Mouse (Mus musculus): ENCODE measurements around the gene Hddc3. TPM values are rescaled to one million over a fixed set of nuclear protein-coding genes. Genes with fewer than 3 reads are reported as not detected.

The Hddc3 gene
- polyA plus RNA-seq (2012; ENCODE audit: low replicate concordance), result 2.0 and 13.3 TPM in 2 replicates

GRCm38 (mm10) chr7:80342858-80343257, at the start of gene Hddc3:
TSS of gene Hddc3 (plus strand) at chr7:80343104.

DNA sequence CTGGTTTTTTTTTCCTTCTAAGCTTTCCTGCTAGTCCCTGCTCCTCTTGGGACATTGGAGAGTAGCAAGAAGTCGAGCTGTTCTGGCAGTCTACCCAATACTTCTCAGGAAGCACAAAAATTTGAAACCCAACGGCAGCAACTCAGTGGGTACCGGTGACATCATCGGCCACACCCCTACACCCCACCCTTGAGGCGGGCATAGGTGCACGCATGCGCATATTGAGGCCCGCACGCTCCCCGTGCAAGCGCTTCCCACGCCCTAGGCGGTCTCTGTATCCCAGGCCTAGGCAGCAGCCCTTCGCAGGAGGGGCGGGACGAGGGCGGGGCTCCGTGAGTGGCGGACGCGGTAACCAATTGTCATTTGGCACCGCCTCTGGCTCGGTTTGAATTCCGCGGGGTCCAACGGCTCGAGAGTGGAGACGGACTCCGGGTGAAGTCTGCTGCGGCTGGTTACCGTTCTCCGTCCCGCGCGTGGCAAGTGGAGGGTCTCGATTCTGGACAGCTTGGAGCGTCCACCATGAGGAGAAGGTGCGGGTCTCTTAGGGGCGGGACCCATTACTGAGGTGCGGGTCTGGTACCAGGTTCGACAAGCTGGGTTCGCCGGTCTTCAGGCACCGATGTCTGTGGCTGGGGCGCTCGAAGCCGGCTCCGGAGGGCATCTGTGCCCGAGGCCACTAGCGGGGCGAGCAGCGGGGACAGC, 48.7 kb upstream of the Hddc3 start, which contains the start of gene Prc1:
Gene Prc1 (plus strand): TSS at position 389 of the 702 bp plus-strand sequence.

GRCm38 (mm10) chr7:80324043-80324815, 18.7 kb upstream of the Hddc3 start, which contains the start of gene Rccd1:
TSS of gene Rccd1 (minus strand) at chr7:80324454.

GRCm38 (mm10) chr7:80340793-80341192, 2.1 kb upstream of the Hddc3 start, which contains the start of gene Unc45a:
TSS of gene Unc45a (minus strand) at chr7:80341005.

DNA sequence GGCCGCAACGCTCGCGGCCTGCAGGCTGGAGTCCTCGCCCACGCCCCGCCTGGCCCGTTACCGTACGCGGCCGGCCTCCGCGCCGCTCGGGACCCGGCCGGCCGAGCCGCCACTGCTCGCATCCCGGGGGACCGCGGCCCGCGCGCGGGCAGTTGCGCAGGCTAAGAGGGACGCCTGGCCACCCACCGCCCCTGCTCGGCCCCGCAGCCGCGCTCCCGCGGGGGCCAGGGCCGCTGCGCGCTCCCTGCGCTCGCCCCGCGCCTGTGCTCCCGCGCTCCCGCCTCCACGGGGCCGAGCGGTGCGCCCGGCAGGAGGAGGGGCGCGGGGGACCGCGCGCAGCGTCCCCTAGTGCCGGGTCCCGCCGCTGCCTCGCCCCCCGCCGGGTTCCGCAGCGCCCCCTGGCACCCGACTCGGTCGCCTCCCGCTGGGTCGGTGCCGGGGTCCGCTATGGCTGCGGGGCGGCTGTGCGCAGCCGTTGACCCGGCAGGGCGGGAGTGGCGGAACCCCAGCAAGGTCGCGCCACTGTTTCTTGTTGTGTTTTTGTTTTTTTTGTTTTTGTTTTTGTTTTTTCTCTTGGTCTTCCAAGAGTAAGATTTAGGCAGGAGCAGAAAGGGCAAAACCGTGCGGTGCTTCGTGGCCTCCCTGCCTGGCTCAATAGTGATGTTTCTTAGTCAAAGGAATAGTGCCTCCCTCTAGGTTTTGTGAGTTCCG, 28.3 kb downstream of the Hddc3 start, which contains the start of gene Man2a2:
Gene Man2a2 (minus strand): TSS at position 335 of the 711 bp plus-strand sequence.

DNA sequence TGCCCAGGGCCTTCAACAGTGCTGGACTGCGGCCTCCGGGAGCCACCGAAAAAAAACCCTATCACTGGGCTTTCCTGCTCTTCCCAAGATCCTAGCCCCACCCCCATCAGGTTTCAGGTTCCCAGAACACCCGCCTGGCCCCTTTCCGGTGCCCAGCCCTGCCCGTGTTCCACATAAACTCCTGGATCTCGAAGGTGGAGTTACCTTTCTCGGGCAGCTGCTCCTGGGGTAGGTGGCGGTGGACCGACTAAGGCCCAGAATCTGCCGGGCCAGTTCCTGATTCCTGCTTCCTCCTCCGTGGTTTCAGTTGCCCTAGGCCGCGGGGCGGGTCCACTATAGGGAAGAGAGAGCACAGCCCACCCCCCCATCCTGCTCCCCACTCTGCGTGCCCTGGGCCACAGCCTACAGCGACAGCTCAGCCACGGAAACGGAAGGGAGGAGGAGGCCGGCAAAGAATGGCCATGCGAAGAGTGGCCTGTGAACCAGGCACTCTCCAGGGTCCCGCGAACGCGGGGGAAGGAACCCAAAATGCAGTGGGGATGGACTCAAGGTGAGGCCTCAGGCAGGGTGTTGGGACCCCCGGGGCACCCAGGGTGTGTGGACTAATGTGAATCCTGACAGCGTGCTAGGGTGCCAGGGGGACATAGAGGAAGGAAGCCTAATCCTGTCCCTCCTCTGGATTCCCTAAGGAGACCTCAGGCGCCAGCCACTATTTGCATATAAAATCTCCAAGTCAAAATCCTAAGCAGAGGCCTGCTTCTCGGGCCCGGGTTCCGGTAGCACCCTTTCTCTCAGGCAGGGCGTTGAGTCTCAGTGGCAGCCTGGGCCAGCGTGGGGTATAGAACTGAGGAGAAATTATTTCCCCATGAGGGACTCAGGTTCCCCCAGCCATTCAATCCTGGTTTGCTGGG, 45.0 kb downstream of the Hddc3 start, which contains the start of gene Fes:
Gene Fes (minus strand): TSS at position 314 of the 911 bp plus-strand sequence.

Other genes starting within 250 kb of the Hddc3 start
- 31.5 and 36.0 TPM in 2 replicates for gene Idh2, start 227.7 kb upstream of the Hddc3 start, polyA plus RNA-seq (2012; ENCODE audit: low replicate concordance)
- 23.2 and 44.3 TPM in 2 replicates for gene Sema4b, start 156.3 kb upstream of the Hddc3 start, polyA plus RNA-seq (2012; ENCODE audit: low replicate concordance)
- gene Cib1, start 110.3 kb upstream of the Hddc3 start, polyA plus RNA-seq (2012; ENCODE audit: low replicate concordance), result 24.8 and 35.2 TPM in 2 replicates
- 3.4 and 6.8 TPM in 2 replicates for gene Gdpgp1, start 110.2 kb upstream of the Hddc3 start, polyA plus RNA-seq (2012; ENCODE audit: low replicate concordance)
- gene Ttll13, start 96.7 kb upstream of the Hddc3 start, polyA plus RNA-seq (2012; ENCODE audit: low replicate concordance), result 0.28 and 0.47 TPM in 2 replicates
- gene Ngrn, start 81.9 kb upstream of the Hddc3 start, polyA plus RNA-seq (2012; ENCODE audit: low replicate concordance), result 30.3 and 30.8 TPM in 2 replicates
- 1.8 and 3.2 TPM in 2 replicates for gene Vps33b, start 73.5 kb upstream of the Hddc3 start, polyA plus RNA-seq (2012; ENCODE audit: low replicate concordance)
- gene Prc1, start 48.7 kb upstream of the Hddc3 start, polyA plus RNA-seq (2012; ENCODE audit: low replicate concordance), result 10.0 and 31.0 TPM in 2 replicates
- 5.7 and 11.4 TPM in 2 replicates for gene Rccd1, start 18.6 kb upstream of the Hddc3 start, polyA plus RNA-seq (2012; ENCODE audit: low replicate concordance)
- 31.9 and 73.7 TPM in 2 replicates for gene Unc45a, start 2.1 kb upstream of the Hddc3 start, polyA plus RNA-seq (2012; ENCODE audit: low replicate concordance)
- gene Man2a2, start 28.3 kb downstream of the Hddc3 start, polyA plus RNA-seq (2012; ENCODE audit: low replicate concordance), result 19.0 and 19.2 TPM in 2 replicates
- gene Fes, start 44.8 kb downstream of the Hddc3 start, polyA plus RNA-seq (2012; ENCODE audit: low replicate concordance), result 20.7 and 21.0 TPM in 2 replicates
- gene Furin, start 62.3 kb downstream of the Hddc3 start, polyA plus RNA-seq (2012; ENCODE audit: low replicate concordance), result 197 and 227 TPM in 2 replicates
- 53.8 and 66.9 TPM in 2 replicates for gene Blm, start 192.0 kb downstream of the Hddc3 start, polyA plus RNA-seq (2012; ENCODE audit: low replicate concordance)